Mouse (Mus musculus) left cerebral cortex, postnatal 36 days (tissue): ENCODE measurements at regions not wholly inside any gene's neighbourhood (a gene's known extent, or its start where the extent isn't known, plus 50 kb on each side); places are given as distances from the start of the nearest gene placed in this dataset.
"Not testable (repeated sequence)": the region's sequence is repeated elsewhere in the genome, so short reads cannot be mapped to it uniquely, and the experiment has no call there.

ENCODE experiments used
- DNase-seq, 2 experiments: peaks; one replicate each; pipeline ENCODE4 v3.0.0; 2021 to 2022; ENCODE audit warnings: low spot score in 2 of 2, mixed read lengths in 1 of 2
- intact Hi-C: fragments of 180-260 bp; cut with DNase I; formaldehyde crosslinking; loops from one replicate; pipeline ENCODE4 v1.15.1; 2025

DNA sequence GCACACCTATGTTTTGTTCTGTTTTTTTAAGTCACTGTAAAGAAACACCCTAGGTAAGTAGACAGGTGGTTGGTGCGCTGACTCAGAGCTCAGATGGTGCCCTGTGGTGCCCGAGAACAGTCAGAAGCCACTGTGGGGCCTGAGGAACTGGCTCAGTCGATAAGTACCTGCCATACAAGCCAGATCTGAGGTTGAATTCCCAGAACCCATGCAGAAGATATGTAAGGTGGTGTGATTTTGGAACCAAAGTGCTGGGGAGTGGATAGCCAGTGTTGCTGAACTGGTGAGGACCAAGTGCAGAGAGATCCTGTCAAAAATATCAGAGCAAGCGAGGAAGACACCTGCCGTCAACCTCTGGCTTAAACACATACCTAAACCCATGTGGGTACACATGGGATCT, 65.4 kb downstream of the Chst1 start:
- intact Hi-C loops: no loop called here

DNA sequence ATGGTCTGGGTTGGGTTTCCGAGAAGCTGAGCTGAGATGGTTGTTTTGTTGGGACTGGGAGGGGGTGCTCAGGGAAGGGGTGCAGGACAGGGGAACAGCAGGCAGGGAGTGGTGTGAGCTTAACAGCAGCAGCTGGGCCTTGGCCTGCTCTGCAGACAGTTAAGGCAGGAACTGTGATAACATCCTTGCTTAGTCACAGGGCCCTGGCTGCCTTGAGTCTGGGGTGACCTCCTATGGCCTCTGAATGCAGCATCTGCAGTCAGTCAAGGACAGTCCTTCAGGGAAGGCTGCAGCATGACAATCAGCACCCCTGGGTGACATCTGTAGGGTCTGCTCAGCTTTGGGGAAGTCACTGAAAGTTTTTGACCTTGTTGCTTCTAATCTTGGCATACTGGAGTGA, 67.7 kb downstream of the Chst1 start:
- no peak for DNase-seq
- intact Hi-C loops: no loop called here

More for the DNA sequence above, 65.4 kb downstream of the Chst1 start:
- no peak for DNase-seq

DNA sequence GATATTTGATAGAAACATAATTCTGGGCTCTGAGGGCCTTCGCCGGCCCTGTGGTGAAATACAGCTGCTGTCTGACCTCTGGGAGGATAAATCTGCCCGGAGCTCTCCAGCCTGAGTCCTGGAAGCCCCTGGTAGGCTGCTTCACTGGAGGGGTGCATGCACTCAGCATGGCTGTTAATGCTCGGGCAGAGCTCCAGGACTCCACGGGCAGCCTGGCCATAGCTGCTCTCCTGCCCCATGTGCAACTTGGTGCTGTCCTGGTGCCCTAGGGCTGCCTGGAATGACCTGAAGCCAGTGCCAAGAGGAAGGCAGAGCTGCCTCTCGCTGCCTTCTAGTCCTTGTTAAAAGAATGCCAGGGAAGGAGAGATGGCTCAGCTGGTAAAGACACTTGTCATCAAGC, 68.2 kb downstream of the Chst1 start:
- intact Hi-C loops: no loop called here
- no peak for DNase-seq

DNA sequence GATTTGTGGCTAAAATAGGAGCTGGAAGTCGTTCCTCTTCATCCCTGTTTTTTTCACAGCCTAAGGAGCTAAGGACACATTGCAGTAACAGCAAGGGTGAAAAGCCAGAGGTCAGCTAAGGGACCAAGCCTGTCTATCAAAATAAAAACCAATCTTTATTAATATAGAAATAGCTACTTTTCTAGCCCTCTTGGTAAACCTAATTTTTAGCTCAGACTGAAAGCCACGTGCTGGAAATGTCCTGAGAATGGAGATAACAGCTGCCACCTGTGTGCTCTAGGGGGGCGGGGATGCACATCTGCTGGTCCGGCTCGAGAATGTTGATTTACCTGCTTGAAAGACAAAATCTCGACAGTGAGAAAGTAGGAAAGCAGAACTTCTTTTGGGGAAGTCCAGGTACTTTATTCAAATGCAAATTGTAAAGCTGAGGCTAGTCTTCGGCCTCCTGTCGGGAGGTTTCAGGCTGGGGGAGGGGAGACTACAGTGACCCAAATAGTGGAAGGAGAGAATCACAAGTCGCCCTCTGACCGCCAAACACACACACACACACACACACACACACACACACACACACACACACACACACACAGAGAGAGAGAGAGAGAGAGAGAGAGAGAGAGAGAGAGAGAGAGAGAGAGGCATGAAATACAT, 70.0 kb downstream of the Chst1 start:
- intact Hi-C loops: loop anchor here (5.0 kb wide), 2 partner anchors 62 to 143 kb away; no protein-coding TSS in a partner anchor
- not testable (repeated sequence) for DNase-seq

- intact Hi-C loops: loop anchor here (5.0 kb wide), 2 partner anchors 64 to 141 kb away; no protein-coding TSS in a partner anchor
- DNase-seq: no peak
These were observed 72.1 kb downstream of the Chst1 start for GRCm38 (mm10) chr2:92671586-92671985.

GRCm38 (mm10) chr2:92672106-92672505, 72.6 kb downstream of the Chst1 start:
- DNase-seq: peak in 1 of 2 experiments; percentile 60
- intact Hi-C loops: loop anchor here (5.0 kb wide), 2 partner anchors 65 to 140 kb away; no protein-coding TSS in a partner anchor

- no peak for DNase-seq
- intact Hi-C loops: loop anchor here (5.0 kb wide), 2 partner anchors 66 to 139 kb away; no protein-coding TSS in a partner anchor
These were observed 73.7 kb downstream of the Chst1 start for GRCm38 (mm10) chr2:92673064-92673813.

GRCm38 (mm10) chr2:92673931-92674330, 74.4 kb downstream of the Chst1 start:
- intact Hi-C loops: loop anchor here (5.0 kb wide), 2 partner anchors 67 to 138 kb away; no protein-coding TSS in a partner anchor
- DNase-seq: no peak

GRCm38 (mm10) chr2:92675247-92675646, 75.7 kb downstream of the Chst1 start:
- DNase-seq: peak; percentile 83 to 90
- intact Hi-C loops: no loop called here

GRCm38 (mm10) chr2:92678276-92678930, 78.9 kb downstream of the Chst1 start:
- no peak for DNase-seq
- intact Hi-C loops: no loop called here

DNA sequence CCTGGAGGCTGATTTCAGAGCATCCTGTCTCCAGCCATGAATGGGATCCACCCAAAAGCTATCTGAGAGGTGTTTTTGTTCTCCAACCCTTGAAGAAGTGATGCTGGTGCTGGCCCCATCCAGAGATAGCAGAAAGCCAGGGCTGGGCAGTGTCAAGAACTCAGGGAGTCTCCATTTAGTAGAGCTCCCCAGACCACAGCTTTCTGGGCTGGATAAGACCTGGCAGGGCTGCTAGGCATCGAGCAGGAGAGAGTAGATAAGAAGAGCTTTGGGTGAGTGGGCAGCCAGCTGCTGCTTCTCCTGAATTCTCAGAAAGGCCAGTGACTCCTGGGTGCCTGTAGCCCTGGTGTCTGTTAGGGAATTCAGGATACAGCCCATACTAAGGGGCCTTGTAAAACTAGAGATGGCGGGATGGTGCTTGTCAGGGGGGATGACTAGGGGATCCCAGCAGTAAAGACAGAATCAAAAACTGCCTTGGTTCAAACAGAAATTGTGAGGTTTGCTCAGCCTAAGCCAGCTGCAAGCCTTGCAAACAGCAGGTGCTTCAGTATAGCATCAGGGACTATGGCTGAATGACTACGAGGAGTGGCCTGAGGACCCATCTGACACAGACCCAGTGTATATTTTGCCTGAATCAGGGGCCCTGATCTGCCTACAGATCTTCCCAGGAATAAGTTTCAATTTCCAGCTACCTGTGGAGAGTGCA, 79.6 kb downstream of the Chst1 start:
- intact Hi-C loops: no loop called here
- DNase-seq: no peak

- DNase-seq: no peak
- intact Hi-C loops: no loop called here
These were observed 82.7 kb downstream of the Chst1 start for GRCm38 (mm10) chr2:92682256-92682655.

- DNase-seq: no peak
- intact Hi-C loops: no loop called here
These were observed 88.2 kb downstream of the Chst1 start for GRCm38 (mm10) chr2:92687702-92688101.

DNA sequence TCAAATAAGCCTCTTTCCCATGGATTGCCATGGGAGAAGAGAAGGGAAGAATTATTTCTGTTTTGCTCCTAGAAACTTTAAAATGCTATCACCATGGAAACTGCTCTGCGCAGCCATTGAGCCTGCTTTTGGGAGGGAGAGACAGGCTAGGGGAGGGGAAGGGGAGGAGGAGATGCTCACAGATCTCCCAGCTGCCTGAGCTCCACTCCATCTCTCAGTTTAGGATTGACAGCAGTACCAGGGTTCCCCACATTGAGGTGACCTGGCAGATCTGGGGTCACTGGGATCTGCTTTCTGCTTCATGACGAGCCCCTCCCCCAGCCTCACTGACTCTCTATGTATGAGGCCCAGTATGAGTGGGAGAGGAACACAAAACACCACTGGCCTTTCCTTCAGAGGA, 89.7 kb downstream of the Chst1 start:
- intact Hi-C loops: no loop called here
- DNase-seq: peak; percentile 61 to 66

DNA sequence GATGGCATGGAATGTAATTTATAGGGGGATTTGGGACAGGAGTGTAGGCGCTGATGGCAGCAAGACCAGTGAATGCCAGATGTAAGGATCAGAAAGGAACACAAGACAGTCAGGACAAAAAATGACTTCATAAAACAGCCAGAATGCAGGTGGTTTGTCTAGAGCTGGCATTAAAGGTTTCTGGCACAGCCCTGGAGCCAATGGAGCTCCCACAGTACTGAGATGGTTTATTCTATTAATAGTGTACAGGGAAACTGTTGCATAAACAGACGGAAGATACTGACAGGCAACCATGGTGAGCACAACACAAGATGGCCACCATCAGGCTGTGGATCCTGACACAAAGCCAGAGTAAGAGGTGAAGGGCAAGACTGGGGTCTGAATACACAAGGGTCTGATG, 90.8 kb downstream of the Chst1 start:
- no peak for DNase-seq
- intact Hi-C loops: loop anchor here (5.0 kb wide), 2 partner anchors 83 to 198 kb away; no protein-coding TSS in a partner anchor

DNA sequence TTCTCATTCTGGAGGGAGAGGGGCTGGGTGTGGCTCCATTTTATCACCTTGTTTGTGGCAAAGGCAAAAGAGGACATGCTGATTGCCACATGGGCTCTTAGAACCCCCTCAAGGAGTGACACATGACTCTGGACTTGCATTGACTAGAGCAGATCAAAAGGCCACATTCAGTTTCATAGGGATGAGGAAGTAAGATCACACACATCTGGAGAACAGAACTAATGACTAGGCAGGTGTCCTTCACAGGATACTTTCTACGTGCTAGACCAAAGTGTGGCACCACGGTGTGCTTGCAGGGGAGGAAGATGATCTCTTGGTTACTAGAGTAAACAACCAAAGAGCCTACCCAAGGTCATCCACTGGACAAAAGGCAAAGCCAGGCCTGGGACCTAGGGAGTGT, 91.9 kb downstream of the Chst1 start:
- intact Hi-C loops: loop anchor here (5.0 kb wide), 2 partner anchors 84 to 199 kb away; no protein-coding TSS in a partner anchor
- DNase-seq: no peak

GRCm38 (mm10) chr2:92692623-92693022, 93.1 kb downstream of the Chst1 start:
- intact Hi-C loops: loop anchor here (5.0 kb wide), 2 partner anchors 85 to 200 kb away; no protein-coding TSS in a partner anchor
- DNase-seq: peak; percentile 55 to 59

DNA sequence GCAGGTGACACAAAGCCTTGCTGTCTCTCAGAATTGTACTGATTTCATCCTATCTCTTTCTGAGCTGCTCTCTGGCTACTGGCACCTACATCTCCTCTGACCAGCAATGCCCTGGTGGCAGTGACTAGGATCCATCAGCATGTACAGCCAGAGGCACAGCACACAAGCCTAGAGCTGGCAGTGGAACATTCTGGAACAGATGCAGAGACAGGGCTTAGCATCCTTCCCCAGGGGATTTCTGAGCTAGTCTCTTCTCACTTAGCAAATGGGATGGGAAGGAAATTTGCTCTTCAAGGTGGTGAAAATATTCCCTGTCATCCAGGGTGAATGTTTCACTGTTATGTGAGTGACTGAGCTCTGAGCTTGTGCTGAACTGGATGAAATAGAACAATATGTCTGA, 93.5 kb downstream of the Chst1 start:
- intact Hi-C loops: loop anchor here (5.0 kb wide), 2 partner anchors 86 to 201 kb away; no protein-coding TSS in a partner anchor
- DNase-seq: peak in 1 of 2 experiments; percentile 49

- DNase-seq: no peak
- intact Hi-C loops: loop anchor here (5.0 kb wide), 3 partner anchors 87 to 202 kb away; no protein-coding TSS in a partner anchor
These were observed 95.3 kb downstream of the Chst1 start for GRCm38 (mm10) chr2:92694797-92695196.
